8 mouse cellular contexts compared by ENCODE assay signal in genomic region chr6:92941281-92941731, GRCm38 (mm10). TPM values are rescaled to one million over a fixed set of nuclear protein-coding genes. Genes with fewer than 3 reads are reported as not detected.
DNase-seq lines count a peak whose midpoint lies in the region; ATAC-seq and TF ChIP-seq lines count a peak whose summit lies in the region.

No protein-coding gene starts in this region.

- no peak overlapping the region for H3K9ac ChIP-seq in liver, embryonic 16.5 days (ENCODE audit: low read depth, low read length)
- H3K9ac ChIP-seq in neural tube, embryonic 14.5 days (replicated peaks; ENCODE audit: low read depth, low read length): no peak overlapping the region

- H3K4me3 ChIP-seq in layer of hippocampus, adult 2 months: peak overlapping the region; percentile 78
- peak overlapping the region; percentile 49 for H3K4me3 ChIP-seq in liver, embryonic 16.5 days (ENCODE audit: low read depth, low read length)
- H3K4me3 ChIP-seq in neural tube, embryonic 14.5 days (ENCODE audit: low read depth, low read length): peak overlapping the region; percentile 49

- H3K36me3 ChIP-seq in liver, embryonic 16.5 days (ENCODE audit: control insufficient read depth, insufficient read depth): no peaks in the 10 kb centered on the region
- H3K36me3 ChIP-seq in neural tube, embryonic 14.5 days (ENCODE audit: control insufficient read depth, insufficient read depth, low read length): no peaks in the 10 kb centered on the region

- H3K9me3 ChIP-seq in liver, embryonic 16.5 days (replicated peaks; ENCODE audit: control insufficient read depth, low read length): no peaks in the 10 kb centered on the region
- no peaks in the 10 kb centered on the region for H3K9me3 ChIP-seq in neural tube, embryonic 14.5 days (ENCODE audit: control insufficient read depth, low read length)

- peak overlapping the region; percentile 48 for H3K4me2 ChIP-seq in liver, embryonic 16.5 days (ENCODE audit: low read depth, low read length)
- peak overlapping the region; percentile 95 for H3K4me2 ChIP-seq in neural tube, embryonic 14.5 days (ENCODE audit: low read depth, low read length)

- peak; percentile 68 for ATAC-seq in liver, embryonic 16.5 days (ENCODE audit: low read depth)
- peak; percentile 72; the same call in 1 of the 2 replicates for ATAC-seq in neural tube, embryonic 14.5 days (ENCODE audit: low read depth)

- peaks cover 47% of the 10 kb centered on the region for H3K27me3 ChIP-seq in liver, embryonic 16.5 days (ENCODE audit: control insufficient read depth, insufficient read depth, low read depth, low read length)
- H3K27me3 ChIP-seq in neural tube, embryonic 14.5 days (ENCODE audit: control insufficient read depth, insufficient read depth, low read length): peaks cover 26% of the 10 kb centered on the region

- no peaks in the 10 kb centered on the region for H3K4me1 ChIP-seq in liver, embryonic 16.5 days (ENCODE audit: control insufficient read depth, low read depth, low read length)
- peaks cover 24% of the 10 kb centered on the region for H3K4me1 ChIP-seq in neural tube, embryonic 14.5 days (ENCODE audit: control insufficient read depth, insufficient read depth, low read length)

- H3K27ac ChIP-seq in layer of hippocampus, adult 2 months: peak overlapping the region; percentile 89
- H3K27ac ChIP-seq in liver, embryonic 16.5 days (ENCODE audit: low read length): no peak overlapping the region
- no peak overlapping the region for H3K27ac ChIP-seq in neural tube, embryonic 14.5 days (ENCODE audit: low read depth, low read length)

- DNase-seq in NIH3T3 (ENCODE audit: low read depth): peak; percentile 90
- DNase-seq in cerebellum, postnatal 14 days: peak; percentile 48 to 52
- DNase-seq in frontal cortex, postnatal 10 days (ENCODE audit: low spot score in 2 of 2): peak; percentile 46 to 64
- peak; percentile 91 for DNase-seq in heart, postnatal 4 days
- peak; percentile 60 to 66 for DNase-seq in layer of hippocampus, adult 2 months (ENCODE audit: low spot score in 2 of 2)
- DNase-seq in thymus, postnatal 4 days: peak; percentile 47

- TF ChIP-seq CTCF in layer of hippocampus, adult 2 months (conservative IDR thresholded peaks at IDR 0.05): peak; percentile 68

- WGBS in liver, embryonic 16.5 days (ENCODE audit: insufficient replicate concordance): 0% methylated on average over 21 of the region's 21 CpGs
- WGBS in neural tube, embryonic 14.5 days: under 1% methylated on average over 21 of the region's 21 CpGs

RNA-seq across cellular contexts. Expression of gene Adamts9, which starts 2.0 kb away (rescaled TPM):
- total RNA-seq in heart, postnatal 4 days (2021): 10 to 100 TPM; 48.8 to 49.6 TPM
- total RNA-seq in layer of hippocampus, adult 2 months (2021): 1 to 10 TPM; 8.7 to 8.9 TPM
- 0.75 and 1.0 TPM in 2 replicates for polyA plus RNA-seq in liver, embryonic 16.5 days (2015; fragmentation: Nextera tagmentation; extraction: Ambion mirVana)
- polyA plus RNA-seq in neural tube, embryonic 14.5 days (2014; fragmentation: Nextera tagmentation; extraction: Ambion mirVana): 1.5 and 2.4 TPM in 2 replicates

Comparison
In these comparisons a context has a peak if more than half of its experiments do, and no peak if none do; other contexts are left out.
1. RNA of gene Adamts9, which starts 2.0 kb away (total RNA-seq): 48.8 to 49.6 TPM in heart, postnatal 4 days; 8.7 to 8.9 TPM in layer of hippocampus, adult 2 months; every median in the first group is over 4 times any median in the second.
2. Peak in every context shown above with its lines, with median percentiles within 50 percentile points of each other: DNase-seq and H3K4me3 ChIP-seq.